Mouse (Mus musculus): ENCODE measurements around the gene Arl4c. TPM values are rescaled to one million over a fixed set of nuclear protein-coding genes. Genes with fewer than 3 reads are reported as not detected.

The Arl4c gene
- total and polyA plus RNA-seq, 3 experiments, result not detected

- peak; percentile 67 for TF ChIP-seq SMC3 (IDR thresholded peaks at IDR 0.05; ENCODE audit: low read depth, low read length)
- peak; percentile 50 for TF ChIP-seq RAD21 (IDR thresholded peaks at IDR 0.05; ENCODE audit: low read depth, low read length)
- peak in 2 of 3 experiments; percentile 8 to 56; a peak in 2 of 6 replicates for TF ChIP-seq CTCF (IDR thresholded peaks at IDR 0.05 in 2 of 3, conservative IDR thresholded peaks at IDR 0.05 in 1 of 3; ENCODE audit: control insufficient read depth in 1 of 3, insufficient read depth in 1 of 3, low read depth in 2 of 3, low read length in 3 of 3, poor library complexity in 1 of 3, severe bottlenecking in 1 of 3)
- peak; percentile 68 for TF ChIP-seq ZC3H11A (IDR thresholded peaks at IDR 0.05; ENCODE audit: low read depth, low read length)
- no peak for TF ChIP-seq ELF1 (IDR thresholded peaks at IDR 0.05; ENCODE audit: low read depth, low read length)
- DNase-seq (ENCODE audit: low read depth, low spot score), result peak; percentile 9
- no peaks in the 10 kb centered on the region for H3K9me3 ChIP-seq (replicated peaks; ENCODE audit: insufficient read depth, low read length)
Measured at GRCm38 (mm10) chr1:88705050-88705449, 3.0 kb upstream of the Arl4c start.

DNA sequence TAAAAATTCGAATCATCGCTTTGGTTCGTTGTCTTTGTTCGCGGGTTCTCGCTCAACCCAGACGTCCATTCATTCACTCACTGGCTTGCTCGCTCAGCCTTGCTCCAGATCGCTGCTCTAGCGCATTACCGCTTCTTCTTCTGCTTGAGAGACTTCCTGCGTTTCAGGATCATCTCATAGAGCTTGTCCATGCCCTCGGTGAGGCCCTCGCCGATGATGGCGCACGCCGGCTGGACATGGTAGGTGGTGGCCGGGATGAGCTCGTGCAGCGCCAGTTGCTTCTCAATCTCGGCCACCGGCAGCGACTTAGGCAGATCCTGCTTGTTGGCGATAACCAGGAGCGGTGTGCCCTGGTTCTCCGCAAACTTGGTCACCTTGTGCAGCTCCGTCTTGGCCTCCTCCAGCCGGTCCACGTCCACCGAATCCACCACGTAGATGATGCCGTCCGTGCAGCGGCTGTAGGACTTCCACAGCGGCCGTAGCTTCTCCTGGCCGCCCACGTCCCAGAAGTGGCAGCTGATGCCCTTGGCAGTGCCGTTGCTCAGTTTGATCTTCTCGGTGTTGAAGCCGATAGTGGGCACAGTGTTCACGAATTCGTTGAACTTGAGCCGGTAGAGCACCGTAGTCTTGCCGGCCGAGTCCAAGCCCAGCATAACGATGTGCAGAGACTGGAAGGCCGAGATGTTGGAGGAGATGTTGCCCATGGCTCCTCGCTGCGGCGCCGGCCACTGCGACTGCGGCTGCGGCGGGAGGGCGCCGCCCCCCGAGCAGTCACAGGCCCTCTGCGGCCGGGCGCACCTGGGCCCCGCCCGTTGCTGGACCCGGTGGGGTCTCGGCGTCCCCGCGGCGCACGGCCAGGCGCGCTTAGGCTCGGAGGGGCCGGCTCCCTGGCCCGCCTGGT is 810 bp downstream of the Arl4c start:
- no peaks in the 10 kb centered on the region for H3K4me1 ChIP-seq (ENCODE audit: control insufficient read depth in 1 of 2, insufficient read depth in 2 of 2, low read length in 2 of 2)
- H3K27ac ChIP-seq (ENCODE audit: control insufficient read depth, low read depth, low read length), result no peak overlapping the region
- H3K79me2 ChIP-seq (ENCODE audit: control insufficient read depth, insufficient read depth, low read length, poor library complexity), result no peaks in the 10 kb centered on the region
- no peak overlapping the region for H3K9ac ChIP-seq (ENCODE audit: control insufficient read depth, low read depth, low read length, poor library complexity, severe bottlenecking)
- H3K27me3 ChIP-seq (ENCODE audit: control insufficient read depth in 1 of 2, insufficient read depth in 2 of 2, low read length in 2 of 2), result no peaks in the 10 kb centered on the region
- no peak overlapping the region for H3K4me3 ChIP-seq (ENCODE audit: control insufficient read depth in 1 of 2, insufficient read depth in 1 of 2, low read depth in 2 of 2, low read length in 2 of 2)
- no peaks in the 10 kb centered on the region for H3K9me3 ChIP-seq (replicated peaks; ENCODE audit: insufficient read depth, low read length)
- no peaks in the 10 kb centered on the region for H3K36me3 ChIP-seq (ENCODE audit: control insufficient read depth in 1 of 2, insufficient read depth in 2 of 2, low read length in 2 of 2)
- no peak for TF ChIP-seq BHLHE40 (IDR thresholded peaks at IDR 0.05; ENCODE audit: borderline replicate concordance, low read depth, low read length)
- no peak for TF ChIP-seq JUND (IDR thresholded peaks at IDR 0.05; ENCODE audit: low read depth, low read length)
- no peak for TF ChIP-seq ZC3H11A (IDR thresholded peaks at IDR 0.05; ENCODE audit: low read depth, low read length)
- TF ChIP-seq MXI1 (IDR thresholded peaks at IDR 0.05; ENCODE audit: low read depth, low read length), result no peak
- no peak for TF ChIP-seq NELFE (IDR thresholded peaks at IDR 0.05; ENCODE audit: low read depth, low read length)
- no peak for TF ChIP-seq UBTF (IDR thresholded peaks at IDR 0.05; ENCODE audit: borderline replicate concordance, insufficient read depth, low read depth, low read length)
- no peak for TF ChIP-seq SMC3 (IDR thresholded peaks at IDR 0.05; ENCODE audit: low read depth, low read length)
- no peak for TF ChIP-seq MAFK (IDR thresholded peaks at IDR 0.05; ENCODE audit: borderline replicate concordance, low read depth, low read length)
- no peak for TF ChIP-seq MYC (IDR thresholded peaks at IDR 0.05; ENCODE audit: low read depth, low read length)
- no peak for TF ChIP-seq ZMIZ1 (IDR thresholded peaks at IDR 0.05; ENCODE audit: low read depth, low read length)
- TF ChIP-seq MEF2A (IDR thresholded peaks at IDR 0.05; ENCODE audit: extremely low read depth, insufficient replicate concordance, low read depth, low read length, poor library complexity, severe bottlenecking), result no peak
- TF ChIP-seq TAL1 (IDR thresholded peaks at IDR 0.05; ENCODE audit: low read length), result no peak
- TF ChIP-seq KAT2A (conservative IDR thresholded peaks at IDR 0.05; ENCODE audit: low read depth, low read length), result no peak
- no peak for DNase-seq (ENCODE audit: low read depth, low spot score)

More at GRCm38 (mm10) chr1:88705050-88705449, 3.0 kb upstream of the Arl4c start:
- Histone ChIP-seq H3K27me3 (ENCODE audit: control insufficient read depth in 1 of 2, insufficient read depth in 2 of 2, low read length in 2 of 2) (no peaks in the 10 kb centered on the region), H3K27ac (ENCODE audit: control insufficient read depth, low read depth, low read length) (no peak overlapping the region), H3K9ac (ENCODE audit: control insufficient read depth, low read depth, low read length, poor library complexity, severe bottlenecking) (no peak overlapping the region), H3K4me1 (ENCODE audit: control insufficient read depth in 1 of 2, insufficient read depth in 2 of 2, low read length in 2 of 2) (no peaks in the 10 kb centered on the region), H3K4me3 (ENCODE audit: control insufficient read depth in 1 of 2, insufficient read depth in 1 of 2, low read depth in 2 of 2, low read length in 2 of 2) (no peak overlapping the region), H3K36me3 (ENCODE audit: control insufficient read depth in 1 of 2, insufficient read depth in 2 of 2, low read length in 2 of 2) (no peaks in the 10 kb centered on the region), H3K79me2 (ENCODE audit: control insufficient read depth, insufficient read depth, low read length, poor library complexity) (no peaks in the 10 kb centered on the region)

Data from MEL (cell line).